Mouse (Mus musculus) kidney, adult 2 months (tissue): Measurements from ENCODE around the gene Snx15.

Experiments used
- CTCF ChIP-seq: fragments of 200-500 bp; conservative IDR thresholded peaks from 2 replicates; pipeline ENCODE4 v1.5.1; 2011; ENCODE audit warnings: low read depth, mild to moderate bottlenecking, control low read depth, low read length, moderate library complexity, mixed read lengths; ENCODE audit not compliant: insufficient read depth, insufficient read length
- POLR2A ChIP-seq: fragments of 200-500 bp; IDR thresholded peaks from one replicate; pipeline ENCODE4 v1.6.1; 2011; ENCODE audit warnings: low read depth, low read length, control low read depth

- TF ChIP-seq POLR2A (no peak), CTCF (no peak)
These were observed 57.4 kb downstream of the Snx15 start for GRCm38 (mm10) chr19:6070571-6071250.
